Mouse (Mus musculus) forebrain, embryonic 11.5 days (tissue): ENCODE data around the gene Iah1. TPM values are rescaled to one million over a fixed set of nuclear protein-coding genes. Genes with fewer than 3 reads are reported as not detected.

Experiments
- ATAC-seq: fragments of 200-750 bp; cut with Nextera tagmentation; replicated peaks from 2 replicates; pipeline ENCODE4 v1.8.0; 2017; ENCODE audit warnings: moderate TSS enrichment; ENCODE audit not compliant: low FRiP score
- DNase-seq: peaks from one replicate; pipeline ENCODE4 v3.0.0-alpha.2; 2017; ENCODE audit warnings: low spot score
- H3K27ac ChIP-seq: fragments of 300-500 bp; sonication (generic); 2 replicates; pipeline ENCODE4 v1.5.1; 2014; ENCODE audit warnings: low read depth, low read length
- H3K27me3 ChIP-seq: fragments of 300-500 bp; sonication (generic); 2 replicates; pipeline ENCODE4 v1.6.1; 2014; ENCODE audit warnings: mild to moderate bottlenecking, low read length, mixed read lengths; ENCODE audit not compliant: control insufficient read depth, insufficient read depth
- H3K36me3 ChIP-seq: fragments of 300-500 bp; sonication (generic); 2 replicates; pipeline ENCODE4 v1.6.1; 2014; ENCODE audit warnings: mild to moderate bottlenecking, low read length, moderate library complexity, mixed read lengths; ENCODE audit not compliant: control insufficient read depth, insufficient read depth
- H3K4me1 ChIP-seq: fragments of 300-500 bp; sonication (generic); replicated peaks from 2 replicates; pipeline ENCODE4 v1.6.1; 2014; ENCODE audit warnings: low read length, mixed read lengths; ENCODE audit not compliant: control insufficient read depth, insufficient read depth
- H3K4me2 ChIP-seq: fragments of 300-500 bp; sonication (generic); 2 replicates; pipeline ENCODE4 v1.6.1; 2014; ENCODE audit warnings: low read depth, mild to moderate bottlenecking, low read length, moderate library complexity, mixed read lengths; ENCODE audit not compliant: severe bottlenecking
- H3K4me3 ChIP-seq: fragments of 300-500 bp; sonication (generic); 2 replicates; pipeline ENCODE4 v1.5.1; 2014; ENCODE audit warnings: low read depth, low read length
- H3K9ac ChIP-seq: fragments of 300-500 bp; sonication (generic); 2 replicates; pipeline ENCODE4 v1.6.1; 2014; ENCODE audit warnings: low read length
- H3K9me3 ChIP-seq: fragments of 300-500 bp; sonication (generic); 2 replicates; pipeline ENCODE4 v1.6.1; 2016; ENCODE audit warnings: low read length, mixed read lengths; ENCODE audit not compliant: control insufficient read depth
- WGBS: fragments of 180-500 bp; shearing (Covaris S2); extraction: QIAGEN DNeasy Blood & Tissue Kit; methylation state at CpG from one replicate; pipeline ENCODE4 v1.1.7; 2014; 5-methylcytosine and 5-hydroxymethylcytosine counted together
- polyA plus RNA-seq: library from polyadenylated mRNA; unstranded; fragments of >200 nt; fragmentation: Nextera tagmentation; extraction: Ambion mirVana; gene quantifications from 2 replicates; pipeline ENCODE4 v1.2.1, GENCODE M21; 2014

The Iah1 gene
- polyA plus RNA-seq, 1 experiment from 2014 or later, result 48.4 TPM

DNA sequence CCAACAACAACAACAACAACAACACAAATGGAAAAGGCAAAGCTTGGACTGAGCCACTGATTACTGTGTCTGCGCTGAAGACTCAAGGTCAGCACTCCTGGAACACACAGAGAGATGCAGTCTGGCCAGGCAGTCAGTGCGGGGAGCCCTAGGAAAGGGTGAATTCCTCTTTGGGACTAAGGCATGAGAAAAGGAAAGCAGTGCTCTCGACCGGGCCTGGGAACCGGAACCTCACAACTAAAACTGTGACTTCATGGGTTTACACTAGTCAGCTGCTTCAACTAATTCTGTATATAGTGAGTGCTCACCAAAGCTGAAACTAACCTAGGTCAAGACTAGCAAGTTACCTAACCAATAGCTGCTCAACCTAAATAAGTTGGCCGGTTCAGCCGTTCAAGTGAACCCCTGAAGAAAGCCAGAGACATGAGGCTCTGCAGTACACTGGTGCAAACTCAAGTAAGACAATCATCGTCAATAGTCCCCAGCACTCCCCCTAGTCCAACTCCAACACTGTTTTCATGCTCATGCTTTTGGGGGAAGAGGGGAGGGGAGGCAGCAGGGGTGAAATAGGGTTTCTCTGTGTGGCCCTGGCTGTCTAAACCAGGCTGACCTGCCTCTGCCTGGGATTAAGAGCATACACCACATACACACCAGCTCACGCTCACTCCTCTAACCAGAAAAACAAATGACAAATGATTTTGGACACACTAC, 52.3 kb downstream of the Iah1 start:
- no peaks in the 10 kb centered on the region for H3K36me3 ChIP-seq
- H3K4me1 ChIP-seq, result 0 out of 2 replicates have a peak, but pooled peaks cover 3% of the 10 kb centered on the region
- DNase-seq, result no peak
- H3K4me2 ChIP-seq, result no peak overlapping the region
- 95% methylated on average over 9 of the region's 9 CpGs for WGBS
- no peak overlapping the region for H3K4me3 ChIP-seq
- no peak for ATAC-seq
- H3K9me3 ChIP-seq, result no peaks in the 10 kb centered on the region
- H3K27me3 ChIP-seq, result no peaks in the 10 kb centered on the region
- H3K9ac ChIP-seq, result no peak overlapping the region
- no peak overlapping the region for H3K27ac ChIP-seq

DNA sequence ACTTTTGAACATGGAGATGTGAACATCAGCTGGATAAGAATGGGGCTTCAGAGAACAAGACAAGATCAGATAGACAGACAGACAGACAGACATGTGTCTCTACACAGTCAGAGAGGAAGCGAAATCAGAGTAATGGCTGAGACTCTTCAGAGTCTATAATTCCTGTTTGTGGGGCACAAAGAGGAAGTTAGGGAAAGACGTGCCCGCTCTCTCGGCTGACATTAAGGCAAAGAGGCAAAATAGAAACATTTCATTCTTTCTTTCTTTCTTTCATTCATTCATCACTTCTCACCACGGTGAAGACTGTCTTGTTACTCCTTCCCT, 52.9 kb downstream of the Iah1 start:
- DNase-seq (no peak), ATAC-seq (no peak)
- no peak overlapping the region for H3K4me3 ChIP-seq
- no peak overlapping the region for H3K27ac ChIP-seq
- no peak overlapping the region for H3K4me2 ChIP-seq
- H3K9ac ChIP-seq, result no peak overlapping the region
- H3K27me3 ChIP-seq, result no peaks in the 10 kb centered on the region
- H3K9me3 ChIP-seq, result no peaks in the 10 kb centered on the region
- H3K4me1 ChIP-seq, result 0 out of 2 replicates have a peak, but pooled peaks cover 3% of the 10 kb centered on the region
- H3K36me3 ChIP-seq, result no peaks in the 10 kb centered on the region
- WGBS, result 94% methylated on average over 5 of the region's 5 CpGs

DNA sequence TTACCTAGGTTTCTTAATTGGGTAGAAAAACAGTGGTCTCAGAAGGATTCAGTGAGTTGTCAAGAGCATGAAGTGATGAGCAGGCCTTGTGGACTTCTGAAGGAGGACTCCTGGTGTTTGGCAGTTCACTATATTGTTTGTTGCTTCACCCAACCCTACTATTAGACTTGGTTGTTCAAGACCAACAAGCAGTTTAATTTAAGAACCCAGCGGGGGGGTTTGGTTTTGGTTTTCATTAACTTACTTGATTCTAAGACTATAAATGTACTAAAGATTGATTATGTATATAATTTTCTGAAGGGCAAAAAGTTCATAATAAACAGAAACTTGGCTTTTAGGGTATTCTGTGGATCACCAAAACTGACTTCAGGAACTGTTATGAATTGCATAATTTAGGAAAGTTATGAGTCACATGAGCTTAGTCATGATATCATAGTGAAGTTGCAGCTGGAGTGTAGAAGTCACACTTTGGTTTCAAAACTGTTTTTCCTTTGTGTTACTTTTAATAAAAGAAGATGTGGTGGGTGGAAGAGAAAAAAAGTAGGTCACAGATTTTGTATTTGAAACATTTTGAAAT, 53.9 kb downstream of the Iah1 start:
- Histone ChIP-seq H3K4me3 (no peak overlapping the region), H3K27me3 (no peaks in the 10 kb centered on the region), H3K4me2 (no peak overlapping the region), H3K4me1 (0 out of 2 replicates have a peak, but pooled peaks cover 3% of the 10 kb centered on the region), H3K36me3 (no peaks in the 10 kb centered on the region), H3K9ac (no peak overlapping the region), H3K27ac (no peak overlapping the region), H3K9me3 (no peaks in the 10 kb centered on the region)
- DNase-seq (no peak), ATAC-seq (no peak)
- 95% methylated on average over 1 of the region's 1 CpGs for WGBS

DNA sequence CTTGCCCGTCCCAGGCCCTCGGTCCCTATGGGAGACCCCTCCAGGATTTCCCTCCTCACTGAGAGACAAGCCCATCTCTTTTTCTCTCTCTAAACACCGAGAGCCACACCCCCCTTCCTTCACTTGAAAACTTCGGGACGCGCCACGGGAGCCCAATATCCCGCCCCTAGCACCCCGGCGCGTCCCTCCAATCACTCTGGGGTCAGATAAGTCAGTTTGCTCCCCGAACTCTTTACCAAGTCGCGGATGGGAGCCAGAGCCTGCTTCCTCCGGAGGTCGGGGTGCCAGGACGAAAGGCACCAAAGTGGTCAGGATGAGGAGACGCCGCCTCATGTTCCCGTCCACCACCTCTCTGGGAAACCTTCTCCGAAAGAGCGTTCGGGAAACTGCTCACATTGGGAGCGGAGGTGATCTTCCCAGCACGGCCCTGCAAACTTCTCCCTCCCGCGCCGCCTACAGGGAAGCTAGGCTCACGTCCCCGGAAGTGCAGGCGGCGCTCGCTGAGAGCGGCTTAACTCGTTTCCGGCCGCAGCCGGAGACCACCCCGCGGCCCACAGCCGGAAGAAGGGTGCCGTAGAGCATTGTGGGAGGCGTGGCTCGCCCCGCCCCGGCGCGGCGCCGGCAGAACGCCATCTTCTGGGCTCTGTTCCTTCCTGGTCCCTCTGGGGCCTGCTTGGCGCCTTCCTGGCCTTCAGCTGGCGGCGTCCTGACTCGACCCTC, 57.1 kb downstream of the Iah1 start, which contains the start of gene Adam17:
TSS of gene Adam17 (minus strand) at position 533 of the 720 bp plus-strand sequence.
- peak within 1 kb of the TSS; percentile 81 for H3K27ac ChIP-seq
- H3K36me3 ChIP-seq, result no peaks in the 10 kb centered on the region
- H3K9ac ChIP-seq, result peak within 1 kb of the TSS; percentile 91
- peak within 1 kb of the TSS; percentile 74 for H3K4me3 ChIP-seq
- peak within 1 kb of the TSS; percentile 70 for H3K4me2 ChIP-seq
- no peaks in the 10 kb centered on the region for H3K9me3 ChIP-seq
- 0 out of 2 replicates have a peak, but pooled peaks cover 3% of the 10 kb centered on the region for H3K4me1 ChIP-seq
- under 1% methylated on average over 54 of the region's 55 CpGs for WGBS
- H3K27me3 ChIP-seq, result no peaks in the 10 kb centered on the region
- peak; percentile 98 for ATAC-seq
- peak; percentile 97 for DNase-seq

Other genes starting within 250 kb of the Iah1 start
- 130 and 142 TPM in 2 replicates for gene Cpsf3, start 31.0 kb upstream of the Iah1 start, polyA plus RNA-seq
- gene Itgb1bp1, start 30.1 kb upstream of the Iah1 start, polyA plus RNA-seq, result 38.3 and 40.0 TPM in 2 replicates
- gene Adam17, start 57.2 kb downstream of the Iah1 start, polyA plus RNA-seq, result 36.4 and 36.6 TPM in 2 replicates
- 1,096 and 1,151 TPM in 2 replicates for gene Ywhaq, start 101.2 kb downstream of the Iah1 start, polyA plus RNA-seq